In the genomic region with DNA sequence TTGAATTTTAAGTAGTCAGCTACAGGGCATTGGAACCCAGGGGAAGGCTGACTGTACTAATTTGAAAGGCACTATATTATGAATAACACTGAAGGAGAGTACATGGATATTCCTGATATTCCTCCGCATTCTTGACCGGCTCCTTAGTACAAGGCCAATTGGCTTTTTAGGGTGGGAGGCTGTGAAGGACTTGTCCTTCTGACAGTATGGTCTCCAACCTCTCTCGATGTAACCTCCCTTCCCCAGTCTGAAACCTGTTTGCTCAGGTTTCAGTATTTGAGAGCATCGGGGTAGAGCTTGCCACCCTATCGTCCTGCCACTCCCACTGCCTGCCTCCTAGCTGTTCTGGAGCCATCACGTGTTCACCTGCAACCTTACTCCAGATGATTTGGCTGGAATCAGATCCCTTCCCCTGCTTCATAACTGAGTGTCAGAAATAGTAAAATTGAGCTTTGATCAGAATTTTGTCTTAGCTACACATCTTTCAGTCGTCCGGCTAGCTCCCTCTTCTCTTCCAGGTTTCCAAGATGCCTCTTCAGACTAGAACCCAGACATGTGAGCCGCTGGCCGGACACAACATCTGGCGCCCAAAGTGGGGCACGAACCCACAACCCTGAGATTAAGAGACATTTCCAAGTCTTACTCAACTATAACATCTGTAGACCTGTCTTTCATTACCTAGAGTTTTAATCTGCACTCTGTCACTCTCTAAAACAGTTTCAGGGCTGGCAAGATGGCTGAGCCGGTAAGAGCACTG, we compare ENCODE assay signal across 21 mouse cellular contexts. TPM values are rescaled to one million over a fixed set of nuclear protein-coding genes. Genes with fewer than 3 reads are reported as not detected.
DNase-seq lines count a peak whose midpoint lies in the region; ATAC-seq and TF ChIP-seq lines count a peak whose summit lies in the region.
"Had no signal": no experiment of that assay in that cellular context is flagged by ENCODE, and none has a peak within 500 bp of the region (broad histone marks: within the 10 kb centered on the region; RNA-seq: fewer than 3 reads in every experiment).

No protein-coding gene starts in this region.

- peak; percentile 40 for DNase-seq in heart, adult 11 months
- DNase-seq in heart, postnatal 10 days = no peak
- DNase-seq in R1 (ENCODE audit: low read depth, low spot score) = peak; percentile 96
- DNase-seq in kidney, postnatal 10 days = peak; percentile 23
- no peak for DNase-seq in frontal cortex, postnatal 10 days (ENCODE audit: low spot score in 2 of 2)
- no peak for DNase-seq in left cerebral cortex, postnatal 25 days (ENCODE audit: low spot score in 2 of 2)
- DNase-seq: adrenal gland, postnatal 25 days; B cell, adult 2 months; cerebellum, adult 2 months; cerebellum, postnatal 10 days; heart, adult 2 months had no signal

- H3K4me2 ChIP-seq in forebrain, embryonic 12.5 days = no peak overlapping the region
- H3K4me2 ChIP-seq: heart, embryonic 11.5 days; heart, embryonic 15.5 days; hindbrain, embryonic 14.5 days had no signal

- intact Hi-C loops in heart, postnatal 10 days (cut with DNase I) = no loop called here
- intact Hi-C loops in left cerebral cortex, postnatal 25 days (cut with DNase I) = no loop called here

- no peaks in the 10 kb centered on the region for H3K27me3 ChIP-seq in E14TG2a.4 (ENCODE audit: insufficient read depth, low read length)
- peaks cover 2% of the 10 kb centered on the region; the same call in 1 of the 2 replicates for H3K27me3 ChIP-seq in forebrain, embryonic 12.5 days
- H3K27me3 ChIP-seq: heart, embryonic 15.5 days had no signal

- H3K9me3 ChIP-seq in E14TG2a.4 (ENCODE audit: low read length) = peaks cover 20% of the 10 kb centered on the region
- H3K9me3 ChIP-seq in forebrain, embryonic 12.5 days = 0 out of 2 replicates have a peak, but pooled peaks cover 8% of the 10 kb centered on the region
- H3K9me3 ChIP-seq: heart, embryonic 15.5 days had no signal

- H3K27ac ChIP-seq in forebrain, embryonic 12.5 days = no peak overlapping the region
- H3K27ac ChIP-seq: embryonic facial prominence, embryonic 10.5 days; heart, adult 2 months; heart, embryonic 15.5 days; hindbrain, embryonic 10.5 days; hindbrain, embryonic 14.5 days had no signal

- no peak overlapping the region for H3K9ac ChIP-seq in forebrain, embryonic 12.5 days
- H3K9ac ChIP-seq: heart, embryonic 15.5 days; hindbrain, embryonic 14.5 days had no signal

- H3K4me3 ChIP-seq in E14TG2a.4 (replicated peaks; ENCODE audit: low read length) = 0 out of 2 replicates have a peak overlapping the region, but pooled peaks have one; percentile 10
- no peak overlapping the region for H3K4me3 ChIP-seq in forebrain, embryonic 12.5 days (replicated peaks)
- H3K4me3 ChIP-seq: embryonic facial prominence, embryonic 10.5 days; heart, adult 2 months; heart, embryonic 15.5 days; hindbrain, embryonic 10.5 days had no signal

- WGBS in forebrain, embryonic 12.5 days = 95% methylated on average over 13 of the region's 13 CpGs

- H3K4me1 ChIP-seq in E14TG2a.4 (replicated peaks; ENCODE audit: low read depth, low read length) = peaks cover 50% of the 10 kb centered on the region
- H3K4me1 ChIP-seq in forebrain, embryonic 12.5 days = peaks cover 12% of the 10 kb centered on the region

- TF ChIP-seq CTCF in E14TG2a.4 (conservative IDR thresholded peaks at IDR 0.05; ENCODE audit: low read length) = no peak

- no peak for ATAC-seq in forebrain, embryonic 12.5 days (ENCODE audit: low FRiP score)
- ATAC-seq: activated CD4-positive, CD25-positive, alpha-beta regulatory T cell, adult 4 months; CD4-positive, CD25-positive, alpha-beta regulatory T cell, adult 4 months; forebrain, embryonic 14.5 days had no signal

- peaks cover 9% of the 10 kb centered on the region for H3K36me3 ChIP-seq in E14TG2a.4 (ENCODE audit: insufficient read depth, low read length)
- H3K36me3 ChIP-seq in forebrain, embryonic 12.5 days (replicated peaks) = no peaks in the 10 kb centered on the region

RNA-seq across cellular contexts. Expression of gene Armh3, which starts 4.1 kb away (rescaled TPM):
- 10 to 100 TPM; 16.7 to 17.2 TPM for total RNA-seq in heart, postnatal 10 days (2021)
- total RNA-seq in left cerebral cortex, postnatal 25 days (2021) = 10 to 100 TPM; 19.7 to 19.8 TPM
- 19.3 and 20.3 TPM in 2 replicates for polyA plus RNA-seq in forebrain, embryonic 12.5 days (2016; fragmentation: Nextera tagmentation; extraction: Ambion mirVana)

RNA-seq across cellular contexts. Expression of gene Hps6, which starts 9.1 kb away (rescaled TPM):
- 1 to 10 TPM; 6.1 to 6.5 TPM for total RNA-seq in heart, postnatal 10 days (2021)
- 1 to 10 TPM; 5.7 TPM for total RNA-seq in left cerebral cortex, postnatal 25 days (2021)
- polyA plus RNA-seq in forebrain, embryonic 12.5 days (2016; fragmentation: Nextera tagmentation; extraction: Ambion mirVana) = 2.7 TPM in 2 replicates

RNA-seq across cellular contexts. Expression of gene Pprc1, which starts 50.5 kb away (rescaled TPM):
- 10 to 100 TPM; 17.5 to 21.4 TPM for total RNA-seq in heart, postnatal 10 days (2021)
- 10 to 100 TPM; 23.3 to 27.7 TPM for total RNA-seq in left cerebral cortex, postnatal 25 days (2021)
- polyA plus RNA-seq in forebrain, embryonic 12.5 days (2016; fragmentation: Nextera tagmentation; extraction: Ambion mirVana) = 37.1 and 41.7 TPM in 2 replicates

RNA-seq across cellular contexts. Expression of gene Ldb1, which starts 50.9 kb away (rescaled TPM):
- 10 to 100 TPM; 62.2 to 72.5 TPM for total RNA-seq in heart, postnatal 10 days (2021)
- total RNA-seq in left cerebral cortex, postnatal 25 days (2021) = 100 to 1,000 TPM; 104 to 105 TPM
- 138 and 139 TPM in 2 replicates for polyA plus RNA-seq in forebrain, embryonic 12.5 days (2016; fragmentation: Nextera tagmentation; extraction: Ambion mirVana)

Comparison
In these comparisons a context has a peak if more than half of its experiments do, and no peak if none do; other contexts are left out.
1. DNase-seq: peak in heart, adult 11 months (single experiment), R1 (single experiment) and kidney, postnatal 10 days (single experiment); none in heart, postnatal 10 days (0 of 2), frontal cortex, postnatal 10 days (0 of 2) and left cerebral cortex, postnatal 25 days (0 of 2).